Mouse (Mus musculus): Measurements from ENCODE around the gene AC140267.1. TPM values are rescaled to one million over a fixed set of nuclear protein-coding genes. Genes with fewer than 3 reads are reported as not detected.

The AC140267.1 gene
- polyA plus RNA-seq, 1 experiment from 2014 or later: not detected

DNA sequence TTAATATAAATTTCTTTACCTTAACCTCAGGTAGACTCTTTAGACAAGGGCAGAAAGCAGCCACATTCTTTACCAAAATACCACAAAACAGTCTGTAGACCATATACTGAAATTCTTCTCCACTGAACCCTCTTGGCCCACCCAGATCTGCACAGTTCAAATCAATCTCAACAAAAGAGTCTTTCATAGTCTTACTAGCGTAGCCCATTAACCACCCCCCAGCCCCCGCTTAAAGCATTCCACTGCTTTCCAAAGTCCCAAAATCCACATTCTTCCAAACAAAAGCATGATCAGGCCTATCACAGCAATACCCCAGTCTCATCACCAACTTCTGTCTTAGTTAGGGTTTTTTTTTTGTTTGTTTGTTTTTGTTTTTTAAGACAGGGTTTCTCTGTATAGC, 36.1 kb upstream of the AC140267.1 start:
- Histone ChIP-seq H3K27ac (no peak overlapping the region), H3K27me3 (ENCODE audit: insufficient read depth, low read length) (no peaks in the 10 kb centered on the region), H3K4me2 (ENCODE audit: low read length) (no peak overlapping the region), H3K36me3 (ENCODE audit: insufficient read depth, low read length) (no peaks in the 10 kb centered on the region), H3K9ac (ENCODE audit: low read depth, low read length) (no peak overlapping the region), H3K4me3 (replicated peaks; ENCODE audit: low read depth, low read length) (no peak overlapping the region), H3K9me3 (replicated peaks; ENCODE audit: low read length) (no peaks in the 10 kb centered on the region), H3K4me1 (replicated peaks; ENCODE audit: insufficient read depth, low read length) (no peaks in the 10 kb centered on the region)
- 85% methylated on average over 2 of the region's 2 CpGs for WGBS
- DNase-seq (ENCODE audit: low spot score): no peak
- no peak for ATAC-seq (replicated peaks; ENCODE audit: low FRiP score, low read depth)
- TF ChIP-seq CTCF (IDR thresholded peaks at IDR 0.05; ENCODE audit: low read depth): no peak

DNA sequence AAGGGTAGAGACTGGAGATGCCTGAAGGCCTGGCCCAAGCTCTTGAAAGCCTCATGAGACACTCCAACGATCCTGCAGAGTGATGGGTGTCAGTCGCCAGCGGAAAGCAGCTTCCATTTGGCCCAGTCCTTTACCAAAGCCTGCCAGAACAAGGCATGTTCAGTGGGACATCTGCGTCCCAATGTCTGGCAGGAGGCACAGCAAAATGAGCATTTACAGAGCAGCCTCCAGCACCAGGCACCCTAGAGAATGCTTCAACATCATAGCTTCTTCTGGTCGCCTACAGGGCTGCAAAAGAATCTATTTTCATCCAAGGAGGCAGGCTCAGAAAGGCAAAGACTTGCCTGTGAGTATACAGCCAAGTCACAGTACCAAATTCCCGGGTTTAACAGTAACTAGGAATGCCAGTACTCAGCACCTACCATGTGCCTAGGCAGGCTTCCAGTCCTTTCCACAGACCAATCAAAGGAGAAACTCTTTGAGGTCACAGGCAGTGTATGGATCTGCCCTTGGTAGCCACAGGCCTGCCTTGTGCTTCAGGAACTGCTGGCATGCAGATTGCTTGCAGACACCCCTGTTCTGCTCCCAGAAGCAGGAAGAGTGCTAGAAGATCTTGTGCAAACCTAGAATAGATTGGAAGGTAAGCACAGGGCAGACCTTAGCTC, 33.4 kb upstream of the AC140267.1 start:
- H3K36me3 ChIP-seq (ENCODE audit: insufficient read depth, low read length): no peaks in the 10 kb centered on the region
- no peak for ATAC-seq (replicated peaks; ENCODE audit: low FRiP score, low read depth)
- H3K9me3 ChIP-seq (replicated peaks; ENCODE audit: low read length): no peaks in the 10 kb centered on the region
- no peaks in the 10 kb centered on the region for H3K4me1 ChIP-seq (replicated peaks; ENCODE audit: insufficient read depth, low read length)
- TF ChIP-seq CTCF (IDR thresholded peaks at IDR 0.05; ENCODE audit: low read depth): no peak
- H3K27ac ChIP-seq: no peak overlapping the region
- no peak overlapping the region for H3K4me2 ChIP-seq (ENCODE audit: low read length)
- H3K4me3 ChIP-seq (replicated peaks; ENCODE audit: low read depth, low read length): no peak overlapping the region
- H3K27me3 ChIP-seq (ENCODE audit: insufficient read depth, low read length): no peaks in the 10 kb centered on the region
- DNase-seq (ENCODE audit: low spot score): no peak
- H3K9ac ChIP-seq (ENCODE audit: low read depth, low read length): no peak overlapping the region
- WGBS: 80% methylated on average over 6 of the region's 6 CpGs

DNA sequence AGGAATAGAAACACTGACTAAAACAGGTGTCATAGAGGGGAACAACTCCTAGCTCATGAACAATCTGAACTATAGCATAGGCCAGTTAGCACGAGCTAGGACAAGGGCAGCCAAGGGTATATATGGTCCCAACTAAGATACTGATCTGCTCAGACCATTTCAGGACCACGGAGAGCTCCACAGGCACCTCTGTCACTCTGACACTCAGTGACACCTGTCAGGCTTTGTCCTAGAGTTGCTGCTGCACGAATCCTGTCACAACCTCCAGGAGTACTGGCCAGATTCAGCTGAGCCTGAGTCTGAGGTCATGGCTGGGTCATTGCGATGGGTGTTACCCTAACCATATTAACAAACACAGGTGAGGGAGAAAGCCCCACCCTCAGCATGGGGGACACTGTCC, 32.2 kb upstream of the AC140267.1 start:
- TF ChIP-seq CTCF (IDR thresholded peaks at IDR 0.05; ENCODE audit: low read depth): no peak
- 35% methylated on average over 4 of the region's 4 CpGs for WGBS
- no peak overlapping the region for H3K27ac ChIP-seq
- DNase-seq (ENCODE audit: low spot score) (peak; percentile 34), ATAC-seq (replicated peaks; ENCODE audit: low FRiP score, low read depth) (no peak)
- H3K9ac ChIP-seq (ENCODE audit: low read depth, low read length): no peak overlapping the region
- H3K9me3 ChIP-seq (replicated peaks; ENCODE audit: low read length): no peaks in the 10 kb centered on the region
- no peaks in the 10 kb centered on the region for H3K36me3 ChIP-seq (ENCODE audit: insufficient read depth, low read length)
- H3K4me1 ChIP-seq (replicated peaks; ENCODE audit: insufficient read depth, low read length): no peaks in the 10 kb centered on the region
- no peaks in the 10 kb centered on the region for H3K27me3 ChIP-seq (ENCODE audit: insufficient read depth, low read length)
- H3K4me2 ChIP-seq (ENCODE audit: low read length): no peak overlapping the region
- H3K4me3 ChIP-seq (replicated peaks; ENCODE audit: low read depth, low read length): no peak overlapping the region

DNA sequence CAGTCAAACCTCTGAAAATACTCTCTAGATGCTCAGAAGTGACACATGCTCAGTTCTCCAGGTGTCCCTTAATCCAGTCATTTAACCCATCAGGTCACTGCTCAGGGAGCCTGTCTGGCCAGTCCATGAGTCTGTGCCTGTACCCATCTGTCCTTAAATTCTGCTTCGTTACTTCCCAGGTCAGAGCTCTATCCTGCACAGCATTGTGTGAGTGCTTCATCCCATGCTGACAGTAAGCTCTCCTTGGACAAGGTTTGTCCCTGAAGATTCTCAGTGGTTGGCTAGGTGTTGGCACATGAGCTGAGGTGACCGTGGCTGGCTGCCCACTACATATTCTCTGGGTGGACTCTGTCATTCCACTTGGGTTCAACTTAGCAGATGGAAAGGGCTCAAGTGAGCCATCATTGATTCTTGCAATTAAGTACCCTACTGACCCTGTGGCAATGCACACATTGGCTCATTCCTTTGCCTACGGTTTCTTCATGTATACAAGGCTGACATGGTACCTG, 29.5 kb upstream of the AC140267.1 start:
- H3K27ac ChIP-seq: no peak overlapping the region
- H3K9ac ChIP-seq (ENCODE audit: low read depth, low read length): no peak overlapping the region
- no peak overlapping the region for H3K4me2 ChIP-seq (ENCODE audit: low read length)
- WGBS: 92% methylated on average over 3 of the region's 3 CpGs
- no peak for DNase-seq (ENCODE audit: low spot score)
- no peaks in the 10 kb centered on the region for H3K27me3 ChIP-seq (ENCODE audit: insufficient read depth, low read length)
- TF ChIP-seq CTCF (IDR thresholded peaks at IDR 0.05; ENCODE audit: low read depth): no peak
- H3K36me3 ChIP-seq (ENCODE audit: insufficient read depth, low read length): no peaks in the 10 kb centered on the region
- no peak overlapping the region for H3K4me3 ChIP-seq (replicated peaks; ENCODE audit: low read depth, low read length)
- ATAC-seq (replicated peaks; ENCODE audit: low FRiP score, low read depth): no peak
- H3K4me1 ChIP-seq (replicated peaks; ENCODE audit: insufficient read depth, low read length): no peaks in the 10 kb centered on the region
- H3K9me3 ChIP-seq (replicated peaks; ENCODE audit: low read length): no peaks in the 10 kb centered on the region

DNA sequence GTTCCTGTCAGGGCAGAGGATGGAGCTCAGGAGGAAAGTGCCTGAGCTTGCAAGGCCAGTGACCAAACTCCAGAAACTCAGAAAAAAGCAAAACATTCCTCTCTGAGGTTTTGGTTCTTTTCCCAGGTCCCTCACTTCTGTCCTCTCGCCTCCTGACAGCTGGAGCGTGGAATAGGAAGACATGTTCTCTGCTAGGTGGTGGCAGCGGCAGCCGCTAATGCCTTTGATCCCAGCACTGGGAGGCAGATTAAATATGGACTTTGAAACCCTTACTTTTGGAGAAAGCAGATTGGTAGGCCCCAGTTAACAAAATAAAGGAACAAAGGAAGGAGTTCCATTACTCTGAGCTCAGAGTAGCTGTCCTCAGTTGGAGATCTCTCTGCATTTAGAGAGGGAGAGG, 27.2 kb upstream of the AC140267.1 start:
- TF ChIP-seq CTCF (IDR thresholded peaks at IDR 0.05; ENCODE audit: low read depth): no peak
- Histone ChIP-seq H3K27me3 (ENCODE audit: insufficient read depth, low read length) (no peaks in the 10 kb centered on the region), H3K9me3 (replicated peaks; ENCODE audit: low read length) (no peaks in the 10 kb centered on the region), H3K4me1 (replicated peaks; ENCODE audit: insufficient read depth, low read length) (no peaks in the 10 kb centered on the region), H3K9ac (ENCODE audit: low read depth, low read length) (no peak overlapping the region), H3K36me3 (ENCODE audit: insufficient read depth, low read length) (no peaks in the 10 kb centered on the region), H3K4me2 (ENCODE audit: low read length) (no peak overlapping the region), H3K4me3 (replicated peaks; ENCODE audit: low read depth, low read length) (no peak overlapping the region), H3K27ac (no peak overlapping the region)
- peak; percentile 47 for DNase-seq (ENCODE audit: low spot score)
- 20% methylated on average over 4 of the region's 4 CpGs for WGBS
- ATAC-seq (replicated peaks; ENCODE audit: low FRiP score, low read depth): no peak

DNA sequence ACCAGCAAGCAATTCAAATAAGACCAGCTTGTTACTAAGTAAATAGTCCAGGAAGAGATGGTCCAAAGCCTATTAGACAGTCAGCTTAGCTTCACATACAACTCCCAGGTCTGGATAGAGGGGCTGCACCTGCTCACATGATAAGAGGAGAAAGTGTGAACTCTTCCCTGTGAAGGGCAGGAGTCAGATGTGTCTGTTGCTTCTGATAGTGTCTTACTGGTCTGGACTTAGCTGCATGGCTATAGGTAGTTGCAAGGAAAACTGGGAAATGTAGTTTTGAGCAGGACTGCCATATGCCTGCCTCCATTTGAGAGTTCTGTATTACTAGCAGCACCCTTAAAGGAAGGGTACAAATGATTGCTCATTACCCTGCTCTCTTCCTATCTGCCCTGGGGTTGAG, 21.9 kb upstream of the AC140267.1 start:
- Histone ChIP-seq H3K4me3 (replicated peaks; ENCODE audit: low read depth, low read length) (no peak overlapping the region), H3K9me3 (replicated peaks; ENCODE audit: low read length) (no peaks in the 10 kb centered on the region), H3K27ac (no peak overlapping the region), H3K27me3 (ENCODE audit: insufficient read depth, low read length) (no peaks in the 10 kb centered on the region), H3K4me1 (replicated peaks; ENCODE audit: insufficient read depth, low read length) (no peaks in the 10 kb centered on the region), H3K9ac (ENCODE audit: low read depth, low read length) (no peak overlapping the region), H3K36me3 (ENCODE audit: insufficient read depth, low read length) (no peaks in the 10 kb centered on the region), H3K4me2 (ENCODE audit: low read length) (no peak overlapping the region)
- TF ChIP-seq CTCF (IDR thresholded peaks at IDR 0.05; ENCODE audit: low read depth): no peak
- no peak for ATAC-seq (replicated peaks; ENCODE audit: low FRiP score, low read depth)
- no peak for DNase-seq (ENCODE audit: low spot score)
